Mouse (Mus musculus) neutrophil, adult 5-6 weeks (primary cell): Measurements from ENCODE around the gene Mdc1. TPM values are rescaled to one million over a fixed set of nuclear protein-coding genes. Genes with fewer than 3 reads are reported as not detected.

Source experiments
- total RNA-seq: library from RNA; stranded (forward); fragments of 200-1000 nt; gene quantifications from 2 replicates; pipeline ENCODE4 v1.2.3, GENCODE M21; 2017

Mdc1 gene
- total RNA-seq, 1 experiment from 2014 or later, result 30.7 TPM

Other genes starting within 250 kb of the Mdc1 start
- not detected in 2 replicates for gene Sfta2, start 240.0 kb upstream of the Mdc1 start, total RNA-seq
- gene Gm9573, start 214.9 kb upstream of the Mdc1 start, total RNA-seq, result 0.37 and 3.3 TPM in 2 replicates
- not detected in 2 replicates for gene Mucl3, start 197.8 kb upstream of the Mdc1 start, total RNA-seq
- gene Vars2, start 173.9 kb upstream of the Mdc1 start, total RNA-seq, result 11.8 and 13.8 TPM in 2 replicates
- 7.0 and 15.5 TPM in 2 replicates for gene Gtf2h4, start 167.8 kb upstream of the Mdc1 start, total RNA-seq
- gene Ddr1, start 136.9 kb upstream of the Mdc1 start, total RNA-seq, result 0.81 TPM in 1 of 2 replicates, not detected in the other
- gene Ier3, start 19.8 kb upstream of the Mdc1 start, total RNA-seq, result 74.1 and 100 TPM in 2 replicates
- gene Flot1, start 18.3 kb upstream of the Mdc1 start, total RNA-seq, result 172 and 193 TPM in 2 replicates
- 182 and 191 TPM in 2 replicates for gene Tubb5, start 3.2 kb upstream of the Mdc1 start, total RNA-seq
- 42.5 and 45.6 TPM in 2 replicates for gene Nrm, start 19.8 kb downstream of the Mdc1 start, total RNA-seq
- 146 and 163 TPM in 2 replicates for gene Ppp1r18, start 24.1 kb downstream of the Mdc1 start, total RNA-seq
- 106 and 121 TPM in 2 replicates for gene Dhx16, start 38.3 kb downstream of the Mdc1 start, total RNA-seq
- 9.6 and 12.8 TPM in 2 replicates for gene 2310061I04Rik, start 55.9 kb downstream of the Mdc1 start, total RNA-seq
- gene Atat1, start 68.6 kb downstream of the Mdc1 start, total RNA-seq, result 26.9 and 31.3 TPM in 2 replicates
- 29.3 and 36.8 TPM in 2 replicates for gene Mrps18b, start 74.9 kb downstream of the Mdc1 start, total RNA-seq
- gene Ppp1r10, start 74.9 kb downstream of the Mdc1 start, total RNA-seq, result 413 and 415 TPM in 2 replicates
- 162 and 172 TPM in 2 replicates for gene Abcf1, start 128.2 kb downstream of the Mdc1 start, total RNA-seq
- 39.3 and 41.5 TPM in 2 replicates for gene Gnl1, start 138.3 kb downstream of the Mdc1 start, total RNA-seq
- gene Prr3, start 138.7 kb downstream of the Mdc1 start, total RNA-seq, result 21.6 and 33.6 TPM in 2 replicates
- 255 and 292 TPM in 2 replicates for gene H2-T24, start 179.0 kb downstream of the Mdc1 start, total RNA-seq
- gene H2-T23, start 191.3 kb downstream of the Mdc1 start, total RNA-seq, result 431 and 448 TPM in 2 replicates
- 101 and 107 TPM in 2 replicates for gene H2-T22, start 201.2 kb downstream of the Mdc1 start, total RNA-seq
- gene Gm6034, start 201.4 kb downstream of the Mdc1 start, total RNA-seq, result not detected in 2 replicates
- gene Gm11127, start 216.9 kb downstream of the Mdc1 start, total RNA-seq, result not detected in 2 replicates